Mouse (Mus musculus) adrenal gland, postnatal 4 days (tissue): Measurements from ENCODE around the gene Serpinb3b. TPM values are rescaled to one million over a fixed set of nuclear protein-coding genes. Genes with fewer than 3 reads are reported as not detected.
"Not testable (repeated sequence)": the region's sequence is repeated elsewhere in the genome, so short reads cannot be mapped to it uniquely, and the experiment has no call there.

Source experiments
- DNase-seq, 2 experiments: peaks; one replicate each; pipeline ENCODE4 v3.0.0; 2021 to 2022; ENCODE audit warnings: low spot score in 2 of 2, mixed read lengths in 2 of 2
- long read RNA-seq, 2 experiments: library from polyadenylated mRNA; stranded (forward); transcript quantifications; one replicate each; pipeline ENCODE4 v2.0.0; 2021
- total RNA-seq, 2 experiments: library from RNA; stranded (reverse); gene quantifications; 2 replicates each; pipeline ENCODE4 v1.2.3; 2021

The Serpinb3b gene
- total RNA-seq, result not detected
- long read RNA-seq, experiment 1, result 0 reads
- long read RNA-seq, experiment 2, result 0 reads

DNA sequence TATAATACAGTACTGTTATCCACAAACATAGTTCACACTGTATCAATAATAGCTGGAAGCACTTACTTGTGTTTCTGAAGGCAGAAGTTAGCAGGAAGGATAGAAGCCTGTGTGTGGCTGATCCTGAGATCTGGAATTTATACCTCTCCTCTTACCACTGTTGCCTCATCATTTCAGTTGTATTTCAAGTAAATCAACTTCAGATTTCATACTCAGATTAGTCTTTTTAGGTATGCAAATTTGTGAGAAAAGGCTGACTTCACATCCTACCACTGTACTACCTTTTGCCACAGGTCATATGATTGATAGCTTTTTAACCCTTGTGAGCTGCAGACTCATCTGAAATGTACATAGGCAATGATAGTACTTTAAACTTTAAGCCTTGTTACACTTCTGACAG lies at the start of gene Serpinb3b, which contains the start of gene Serpinb3c:
Serpinb3b (minus strand) TSS at position 101 of the 400 bp plus-strand sequence.
Serpinb3c (minus strand) TSS at position 111 of the 400 bp plus-strand sequence.
- not testable (repeated sequence) for DNase-seq

DNA sequence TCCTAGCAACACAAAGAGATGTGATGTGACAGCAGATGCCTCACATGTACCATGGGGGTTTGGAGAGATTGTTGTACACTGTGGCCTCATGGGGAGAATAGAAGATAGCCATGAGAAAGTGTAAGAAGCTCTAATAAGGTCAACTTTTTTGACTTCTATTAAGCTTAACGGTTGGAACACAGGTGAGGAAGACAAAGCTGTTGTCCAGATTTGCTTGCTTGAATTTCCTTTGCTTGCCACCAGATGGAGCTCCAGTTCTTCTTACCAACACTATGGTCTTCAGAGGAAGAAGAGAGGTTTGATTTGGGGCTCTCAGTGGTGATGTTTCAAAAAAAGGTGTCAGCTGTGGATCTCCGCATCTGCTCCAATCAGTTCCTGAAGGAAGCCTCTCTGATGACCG lies 35.0 kb downstream of the Serpinb3b start:
- not testable (repeated sequence) for DNase-seq

DNA sequence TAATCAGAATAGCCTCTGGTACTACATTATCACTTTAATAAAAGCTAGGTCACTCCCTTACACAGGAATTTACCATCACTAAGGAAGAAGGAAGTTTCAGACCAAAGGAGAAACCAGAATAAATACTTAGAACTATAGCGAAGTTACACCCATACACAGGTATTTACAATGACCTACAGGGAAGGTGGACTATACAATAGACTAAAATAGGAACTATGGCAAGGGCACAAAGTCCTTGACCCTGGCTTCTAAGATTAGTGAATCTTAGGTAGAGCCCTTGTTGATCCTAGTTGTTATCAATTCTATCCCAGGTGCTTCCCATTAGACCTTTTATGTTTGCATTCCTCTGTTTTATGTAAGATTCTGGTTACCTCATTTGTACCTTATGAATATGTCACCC lies 60.9 kb downstream of the Serpinb3b start:
- DNase-seq, result not testable (repeated sequence)

DNA sequence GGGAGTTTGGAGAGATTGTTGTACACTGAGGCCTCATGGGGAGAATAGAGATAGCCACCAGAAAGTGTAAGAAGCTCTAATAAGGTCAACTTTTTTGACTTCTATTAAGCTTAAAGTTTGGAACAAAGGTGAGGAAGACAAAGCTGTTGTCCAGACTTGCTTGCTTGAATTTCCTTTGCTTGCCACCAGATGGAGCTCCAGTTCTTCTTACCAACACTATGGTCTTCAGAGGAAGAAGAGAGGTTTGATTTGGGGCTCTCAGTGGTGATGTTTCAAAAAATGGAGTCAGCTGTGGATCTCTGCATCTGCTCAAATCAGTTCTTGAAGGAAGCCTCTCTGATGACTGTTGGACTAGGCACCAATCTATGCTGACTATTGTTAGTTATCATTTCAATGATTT lies 150.7 kb downstream of the Serpinb3b start:
- DNase-seq, result not testable (repeated sequence)

Other genes starting within 250 kb of the Serpinb3b start
- gene Serpinb3a, start 226.1 kb downstream of the Serpinb3b start, total RNA-seq, result not detected
- gene Serpinb3d, start 194.9 kb downstream of the Serpinb3b start, total RNA-seq, result not detected
- gene Serpinb3c, start within 50 bp of the Serpinb3b start, total RNA-seq, result not detected
- not detected for gene Serpinb11, start 82.8 kb upstream of the Serpinb3b start, total RNA-seq
- gene Serpinb7, start 121.3 kb upstream of the Serpinb3b start, total RNA-seq, result not detected
- under 1 TPM; 0.56 to 0.68 TPM for gene Serpinb2, start 233.1 kb upstream of the Serpinb3b start, total RNA-seq